Mouse (Mus musculus) adrenal gland, adult (tissue): ENCODE data around the gene Adssl1.
A peak's percentile ranks its signal among the peaks of the same experiment; 100 is the strongest.

ENCODE experiments used
- DNase-seq, 2 experiments: peaks; one replicate each; pipeline ENCODE4 v3.0.0; 2022 to 2023; ENCODE audit warnings: low spot score in 1 of 2; ENCODE audit not compliant: inconsistent age in 2 of 2

Adssl1 gene

GRCm38 (mm10) chr12:112592985-112593734, 26.7 kb upstream of the Adssl1 start:
- DNase-seq, result peak in 1 of 2 experiments; percentile 53

- peak in 1 of 2 experiments; percentile 59 for DNase-seq
These were observed 25.6 kb upstream of the Adssl1 start for GRCm38 (mm10) chr12:112593951-112594915.

GRCm38 (mm10) chr12:112594989-112595388, 24.9 kb upstream of the Adssl1 start:
- DNase-seq, result peak; percentile 56 to 79

GRCm38 (mm10) chr12:112595626-112596025, 24.2 kb upstream of the Adssl1 start:
- DNase-seq, result peak; percentile 78 to 85

- DNase-seq, result peak in 1 of 2 experiments; percentile 71
These were observed 23.4 kb upstream of the Adssl1 start for GRCm38 (mm10) chr12:112596454-112596853.

- DNase-seq, result no peak
These were observed 22.8 kb upstream of the Adssl1 start for GRCm38 (mm10) chr12:112596891-112597500.

- peak in 1 of 2 experiments; percentile 70 for DNase-seq
These were observed 22.2 kb upstream of the Adssl1 start for GRCm38 (mm10) chr12:112597618-112598017.

GRCm38 (mm10) chr12:112599198-112599597, 20.6 kb upstream of the Adssl1 start:
- DNase-seq, result peak in 1 of 2 experiments; percentile 39

- DNase-seq, result no peak
These were observed 19.8 kb upstream of the Adssl1 start for GRCm38 (mm10) chr12:112599942-112600611.

- DNase-seq, result peak in 1 of 2 experiments; percentile 38
These were observed 15.8 kb upstream of the Adssl1 start for GRCm38 (mm10) chr12:112604022-112604421.

GRCm38 (mm10) chr12:112604709-112605649, 14.9 kb upstream of the Adssl1 start:
- peak in 1 of 2 experiments; percentile 62 for DNase-seq

- peak; percentile 80 to 93 for DNase-seq
These were observed 14.1 kb upstream of the Adssl1 start for GRCm38 (mm10) chr12:112605766-112606165.

- peak in 1 of 2 experiments; percentile 50 for DNase-seq
These were observed 12.8 kb upstream of the Adssl1 start for GRCm38 (mm10) chr12:112606998-112607397.

GRCm38 (mm10) chr12:112609031-112609430, 10.8 kb upstream of the Adssl1 start:
- DNase-seq, result no peak

GRCm38 (mm10) chr12:112616668-112617067, 3.2 kb upstream of the Adssl1 start:
- DNase-seq, result no peak

GRCm38 (mm10) chr12:112617184-112617583, 2.7 kb upstream of the Adssl1 start:
- DNase-seq, result peak in 1 of 2 experiments; percentile 66

GRCm38 (mm10) chr12:112617898-112618380, 1.9 kb upstream of the Adssl1 start:
- peak; percentile 76 to 89 for DNase-seq

GRCm38 (mm10) chr12:112618981-112619685, 712 bp upstream of the Adssl1 start:
- no peak for DNase-seq
